Mouse (Mus musculus): ENCODE results near the gene Nsun2. TPM values are rescaled to one million over a fixed set of nuclear protein-coding genes. Genes with fewer than 3 reads are reported as not detected.
A peak's percentile ranks its signal among the peaks of the same experiment; 100 is the strongest.

The Nsun2 gene
- polyA plus RNA-seq, 1 experiment from 2014 or later = 78.5 TPM

- ATAC-seq (replicated peaks; ENCODE audit: insufficient number of reproducible peaks, low FRiP score, low TSS enrichment) = no peak
- Histone ChIP-seq H3K9me3 (replicated peaks; ENCODE audit: control insufficient read depth, low read length) (no peaks in the 10 kb centered on the region), H3K4me2 (no peak overlapping the region), H3K27ac (ENCODE audit: low read depth, low read length) (no peak overlapping the region), H3K27me3 (ENCODE audit: control insufficient read depth, insufficient read depth, low read length) (no peaks in the 10 kb centered on the region), H3K4me3 (ENCODE audit: low read depth, low read length) (no peak overlapping the region), H3K9ac (ENCODE audit: low read depth, low read length) (no peak overlapping the region), H3K4me1 (ENCODE audit: control insufficient read depth, insufficient read depth, low read length) (no peaks in the 10 kb centered on the region), H3K36me3 (ENCODE audit: control insufficient read depth, insufficient read depth, low read length) (peaks cover 2% of the 10 kb centered on the region; the same call in 1 of the 2 replicates)
- WGBS (ENCODE audit: insufficient replicate concordance) = 87% methylated on average over 3 of the region's 3 CpGs
Measured at GRCm38 (mm10) chr13:69641017-69641416, 107.5 kb downstream of the Nsun2 start.

- Histone ChIP-seq H3K4me1 (ENCODE audit: control insufficient read depth, insufficient read depth, low read length) (no peaks in the 10 kb centered on the region), H3K4me3 (ENCODE audit: low read depth, low read length) (no peak overlapping the region), H3K9me3 (replicated peaks; ENCODE audit: control insufficient read depth, low read length) (no peaks in the 10 kb centered on the region), H3K27me3 (ENCODE audit: control insufficient read depth, insufficient read depth, low read length) (no peaks in the 10 kb centered on the region), H3K4me2 (no peak overlapping the region), H3K9ac (ENCODE audit: low read depth, low read length) (no peak overlapping the region), H3K27ac (ENCODE audit: low read depth, low read length) (no peak overlapping the region), H3K36me3 (ENCODE audit: control insufficient read depth, insufficient read depth, low read length) (no peaks in the 10 kb centered on the region)
- WGBS (ENCODE audit: insufficient replicate concordance) = 62% methylated on average over 5 of the region's 5 CpGs
- no peak for ATAC-seq (replicated peaks; ENCODE audit: insufficient number of reproducible peaks, low FRiP score, low TSS enrichment)
Measured at GRCm38 (mm10) chr13:69642656-69643216, 109.2 kb downstream of the Nsun2 start.

DNA sequence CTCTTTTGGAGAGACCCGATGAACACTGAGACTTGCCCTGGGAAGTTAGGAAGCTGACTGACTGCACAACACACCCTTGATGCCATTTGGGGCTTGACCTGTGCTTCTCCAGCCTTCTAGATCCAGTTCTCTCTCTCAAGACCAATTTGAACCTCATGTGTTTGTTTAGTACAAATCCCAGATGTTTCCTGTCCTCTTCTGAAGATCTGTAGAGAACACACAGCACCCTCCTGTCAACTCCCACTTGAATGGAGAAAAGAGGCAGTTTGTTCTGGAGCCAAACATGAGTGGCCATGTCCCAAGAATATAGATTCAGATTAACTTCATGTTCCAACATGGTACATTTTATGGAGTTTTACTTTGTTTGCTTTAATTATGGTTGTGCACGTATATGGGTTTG is 110.4 kb downstream of the Nsun2 start:
- no peak overlapping the region for H3K27ac ChIP-seq (ENCODE audit: low read depth, low read length)
- H3K9ac ChIP-seq (ENCODE audit: low read depth, low read length) = no peak overlapping the region
- H3K27me3 ChIP-seq (ENCODE audit: control insufficient read depth, insufficient read depth, low read length) = no peaks in the 10 kb centered on the region
- H3K4me2 ChIP-seq = no peak overlapping the region
- no peak for ATAC-seq (replicated peaks; ENCODE audit: insufficient number of reproducible peaks, low FRiP score, low TSS enrichment)
- no peaks in the 10 kb centered on the region for H3K4me1 ChIP-seq (ENCODE audit: control insufficient read depth, insufficient read depth, low read length)
- 84% methylated on average over 2 of the region's 2 CpGs for WGBS (ENCODE audit: insufficient replicate concordance)
- no peak overlapping the region for H3K4me3 ChIP-seq (ENCODE audit: low read depth, low read length)
- H3K36me3 ChIP-seq (ENCODE audit: control insufficient read depth, insufficient read depth, low read length) = no peaks in the 10 kb centered on the region
- no peaks in the 10 kb centered on the region for H3K9me3 ChIP-seq (replicated peaks; ENCODE audit: control insufficient read depth, low read length)

- no peaks in the 10 kb centered on the region for H3K36me3 ChIP-seq (ENCODE audit: control insufficient read depth, insufficient read depth, low read length)
- H3K27me3 ChIP-seq (ENCODE audit: control insufficient read depth, insufficient read depth, low read length) = no peaks in the 10 kb centered on the region
- ATAC-seq (replicated peaks; ENCODE audit: insufficient number of reproducible peaks, low FRiP score, low TSS enrichment) = 0 out of 2 replicates have a peak, but pooled peaks have one; percentile 26
- H3K4me2 ChIP-seq = no peak overlapping the region
- H3K4me3 ChIP-seq (ENCODE audit: low read depth, low read length) = no peak overlapping the region
- no peak overlapping the region for H3K27ac ChIP-seq (ENCODE audit: low read depth, low read length)
- 77% methylated on average over 13 of the region's 13 CpGs for WGBS (ENCODE audit: insufficient replicate concordance)
- H3K4me1 ChIP-seq (ENCODE audit: control insufficient read depth, insufficient read depth, low read length) = no peaks in the 10 kb centered on the region
- no peaks in the 10 kb centered on the region for H3K9me3 ChIP-seq (replicated peaks; ENCODE audit: control insufficient read depth, low read length)
- no peak overlapping the region for H3K9ac ChIP-seq (ENCODE audit: low read depth, low read length)
Measured at GRCm38 (mm10) chr13:69644427-69645166, 111.1 kb downstream of the Nsun2 start.

DNA sequence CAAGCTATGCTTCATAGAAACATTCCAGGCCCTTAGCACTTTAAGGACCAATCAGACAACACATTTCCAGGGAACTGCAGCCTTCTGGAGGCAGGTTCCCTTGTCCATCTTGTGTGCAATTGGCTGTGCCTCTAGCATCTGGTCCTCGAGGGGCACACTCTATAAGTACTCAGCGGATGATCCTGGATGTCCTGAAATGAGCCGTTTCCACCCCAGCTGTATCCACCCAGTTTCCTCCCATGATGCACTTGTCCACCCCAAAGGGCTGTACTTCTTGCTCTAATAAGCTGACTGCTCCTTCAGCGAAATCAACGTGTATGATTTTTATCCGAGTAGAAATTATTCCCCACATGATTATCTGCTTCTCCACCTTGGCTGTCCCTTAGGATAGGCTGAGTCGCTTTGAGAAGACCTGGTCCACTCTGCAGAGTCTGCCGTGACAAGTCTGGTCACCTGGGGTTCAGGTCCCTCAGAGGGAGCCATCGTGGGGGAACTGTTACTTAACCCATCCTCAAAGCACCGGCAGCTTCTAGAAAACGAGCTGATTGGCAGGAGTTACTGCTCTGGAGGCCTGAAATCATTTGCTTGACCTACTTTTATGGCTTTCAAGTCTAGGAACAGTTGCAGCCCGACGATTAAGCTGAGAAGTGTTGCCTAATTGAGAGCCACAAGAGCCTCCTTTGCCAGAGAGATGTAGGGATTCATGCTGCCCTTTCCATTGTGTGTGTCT is 112.3 kb downstream of the Nsun2 start:
- no peak overlapping the region for H3K4me2 ChIP-seq
- 75% methylated on average over 13 of the region's 13 CpGs for WGBS (ENCODE audit: insufficient replicate concordance)
- no peaks in the 10 kb centered on the region for H3K9me3 ChIP-seq (replicated peaks; ENCODE audit: control insufficient read depth, low read length)
- no peak overlapping the region for H3K9ac ChIP-seq (ENCODE audit: low read depth, low read length)
- no peak overlapping the region for H3K27ac ChIP-seq (ENCODE audit: low read depth, low read length)
- H3K36me3 ChIP-seq (ENCODE audit: control insufficient read depth, insufficient read depth, low read length) = no peaks in the 10 kb centered on the region
- no peaks in the 10 kb centered on the region for H3K27me3 ChIP-seq (ENCODE audit: control insufficient read depth, insufficient read depth, low read length)
- no peak for ATAC-seq (replicated peaks; ENCODE audit: insufficient number of reproducible peaks, low FRiP score, low TSS enrichment)
- no peaks in the 10 kb centered on the region for H3K4me1 ChIP-seq (ENCODE audit: control insufficient read depth, insufficient read depth, low read length)
- no peak overlapping the region for H3K4me3 ChIP-seq (ENCODE audit: low read depth, low read length)

GRCm38 (mm10) chr13:69646481-69646880 is 112.9 kb downstream of the Nsun2 start:
- Histone ChIP-seq H3K9me3 (replicated peaks; ENCODE audit: control insufficient read depth, low read length) (no peaks in the 10 kb centered on the region), H3K27me3 (ENCODE audit: control insufficient read depth, insufficient read depth, low read length) (no peaks in the 10 kb centered on the region), H3K4me3 (ENCODE audit: low read depth, low read length) (no peak overlapping the region), H3K4me2 (no peak overlapping the region), H3K36me3 (ENCODE audit: control insufficient read depth, insufficient read depth, low read length) (no peaks in the 10 kb centered on the region), H3K9ac (ENCODE audit: low read depth, low read length) (no peak overlapping the region), H3K4me1 (ENCODE audit: control insufficient read depth, insufficient read depth, low read length) (no peaks in the 10 kb centered on the region), H3K27ac (ENCODE audit: low read depth, low read length) (no peak overlapping the region)
- no peak for ATAC-seq (replicated peaks; ENCODE audit: insufficient number of reproducible peaks, low FRiP score, low TSS enrichment)
- 79% methylated on average over 9 of the region's 9 CpGs for WGBS (ENCODE audit: insufficient replicate concordance)

DNA sequence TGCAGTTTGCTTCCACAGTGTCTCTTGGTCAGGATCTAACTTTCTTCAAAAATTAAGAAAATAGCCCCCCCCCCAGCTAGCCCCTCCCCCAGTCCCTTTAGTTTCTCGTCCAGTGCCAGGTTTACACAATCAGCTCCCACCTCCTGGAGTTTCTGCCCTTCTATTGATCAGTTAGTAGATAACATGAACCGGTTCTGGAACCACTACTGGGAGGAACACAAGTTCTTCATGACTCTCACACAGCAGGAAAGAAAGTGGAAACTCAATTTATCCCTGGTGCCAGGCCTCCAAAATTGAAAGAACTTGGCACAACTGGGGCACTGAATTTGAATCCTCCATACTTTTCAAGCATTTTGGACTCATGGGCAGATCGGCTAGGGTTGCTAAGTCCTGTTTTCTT is 121.0 kb downstream of the Nsun2 start:
- Histone ChIP-seq H3K4me1 (ENCODE audit: control insufficient read depth, insufficient read depth, low read length) (no peaks in the 10 kb centered on the region), H3K27me3 (ENCODE audit: control insufficient read depth, insufficient read depth, low read length) (no peaks in the 10 kb centered on the region), H3K4me2 (no peak overlapping the region), H3K9ac (ENCODE audit: low read depth, low read length) (no peak overlapping the region), H3K4me3 (ENCODE audit: low read depth, low read length) (no peak overlapping the region), H3K27ac (ENCODE audit: low read depth, low read length) (no peak overlapping the region), H3K9me3 (replicated peaks; ENCODE audit: control insufficient read depth, low read length) (no peaks in the 10 kb centered on the region), H3K36me3 (ENCODE audit: control insufficient read depth, insufficient read depth, low read length) (no peaks in the 10 kb centered on the region)
- no peak for ATAC-seq (replicated peaks; ENCODE audit: insufficient number of reproducible peaks, low FRiP score, low TSS enrichment)
- 62% methylated on average over 3 of the region's 3 CpGs for WGBS (ENCODE audit: insufficient replicate concordance)

DNA sequence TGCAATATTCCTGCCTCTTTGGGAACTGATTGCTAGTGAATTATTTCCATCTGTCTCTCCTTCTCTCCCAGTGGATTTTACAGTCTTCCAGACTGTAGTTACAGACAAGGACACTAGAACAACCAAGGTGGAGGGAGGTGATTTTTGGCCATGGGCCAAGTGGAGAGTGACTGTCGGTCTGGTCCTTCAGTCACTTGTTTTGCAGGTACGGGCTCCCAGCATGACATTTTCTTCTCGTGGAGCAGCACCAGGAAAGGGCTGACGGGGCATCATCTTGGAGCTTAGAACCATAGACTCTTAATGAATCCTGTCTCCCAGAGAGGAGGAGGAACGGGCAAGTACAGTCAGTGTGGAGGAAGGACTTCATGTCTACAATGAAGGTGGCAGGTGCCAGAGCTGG is 138.6 kb downstream of the Nsun2 start:
- ATAC-seq (replicated peaks; ENCODE audit: insufficient number of reproducible peaks, low FRiP score, low TSS enrichment) = no peak; the same call in 1 of the 2 replicates
- peaks cover 4% of the 10 kb centered on the region; the same call in 1 of the 2 replicates for H3K9me3 ChIP-seq (replicated peaks; ENCODE audit: control insufficient read depth, low read length)
- H3K27me3 ChIP-seq (ENCODE audit: control insufficient read depth, insufficient read depth, low read length) = no peaks in the 10 kb centered on the region
- H3K4me2 ChIP-seq = no peak overlapping the region
- H3K27ac ChIP-seq (ENCODE audit: low read depth, low read length) = no peak overlapping the region
- no peak overlapping the region for H3K9ac ChIP-seq (ENCODE audit: low read depth, low read length)
- H3K4me1 ChIP-seq (ENCODE audit: control insufficient read depth, insufficient read depth, low read length) = no peaks in the 10 kb centered on the region
- H3K36me3 ChIP-seq (ENCODE audit: control insufficient read depth, insufficient read depth, low read length) = no peaks in the 10 kb centered on the region
- no peak overlapping the region for H3K4me3 ChIP-seq (ENCODE audit: low read depth, low read length)
- 77% methylated on average over 5 of the region's 5 CpGs for WGBS (ENCODE audit: insufficient replicate concordance)
